Mouse (Mus musculus): ENCODE data around the gene Bsg.

GRCm38 (mm10) chr10:79723047-79723446 lies 18.8 kb downstream of the Bsg start:
- TF ChIP-seq CTCF (IDR thresholded peaks at IDR 0.05; ENCODE audit: borderline replicate concordance, extremely low read depth, insufficient read depth, insufficient read length) (no peak), POLR2A (IDR thresholded peaks at IDR 0.05; ENCODE audit: borderline replicate concordance, extremely low read depth, insufficient read depth, insufficient read length, poor library complexity, severe bottlenecking) (no peak)

All from brain, embryonic 14.5 days (tissue).